Mouse (Mus musculus) frontal cortex, postnatal 14 days (tissue): ENCODE data around the gene Gpr68.
A peak's percentile ranks its signal among the peaks of the same experiment; 100 is the strongest.

Source experiments
- DNase-seq, 2 experiments: peaks; one replicate each; pipeline ENCODE4 v3.0.0; 2022; ENCODE audit warnings: low spot score in 2 of 2

Gpr68 gene

GRCm38 (mm10) chr12:100907598-100908297 lies at the start of gene Gpr68:
Gene Gpr68 (minus strand): TSS chr12:100908198.
- no peak for DNase-seq

- DNase-seq: no peak
Observed at GRCm38 (mm10) chr12:100957257-100957656, 49.3 kb upstream of the Gpr68 start.

- no peak for DNase-seq
Observed at GRCm38 (mm10) chr12:100956825-100957224, 48.8 kb upstream of the Gpr68 start.

GRCm38 (mm10) chr12:100956028-100956427 lies 48.0 kb upstream of the Gpr68 start:
- no peak for DNase-seq

GRCm38 (mm10) chr12:100953926-100954325 lies 45.9 kb upstream of the Gpr68 start:
- no peak for DNase-seq

- peak; percentile 60 to 69 for DNase-seq
Observed at GRCm38 (mm10) chr12:100952193-100952931, 44.4 kb upstream of the Gpr68 start.

- no peak for DNase-seq
Observed at GRCm38 (mm10) chr12:100949146-100949545, 41.1 kb upstream of the Gpr68 start.

GRCm38 (mm10) chr12:100948021-100948420 lies 40.0 kb upstream of the Gpr68 start:
- DNase-seq: no peak

- no peak for DNase-seq
Observed at GRCm38 (mm10) chr12:100945948-100946347, 38.0 kb upstream of the Gpr68 start.

GRCm38 (mm10) chr12:100945501-100945900 lies 37.5 kb upstream of the Gpr68 start:
- no peak for DNase-seq

GRCm38 (mm10) chr12:100944921-100945336 lies 36.9 kb upstream of the Gpr68 start:
- no peak for DNase-seq

GRCm38 (mm10) chr12:100943146-100943545 lies 35.1 kb upstream of the Gpr68 start:
- DNase-seq: no peak

GRCm38 (mm10) chr12:100941361-100941760 lies 33.4 kb upstream of the Gpr68 start:
- DNase-seq: no peak

- no peak for DNase-seq
Observed at GRCm38 (mm10) chr12:100937441-100938360, 29.7 kb upstream of the Gpr68 start.

- DNase-seq: no peak
Observed at GRCm38 (mm10) chr12:100936737-100937136, 28.7 kb upstream of the Gpr68 start.

- peak; percentile 70 to 79 for DNase-seq
Observed at GRCm38 (mm10) chr12:100936116-100936515, 28.1 kb upstream of the Gpr68 start.

- DNase-seq: no peak
Observed at GRCm38 (mm10) chr12:100934796-100935195, 26.8 kb upstream of the Gpr68 start.

- DNase-seq: no peak
Observed at GRCm38 (mm10) chr12:100931653-100932052, 23.7 kb upstream of the Gpr68 start.

- DNase-seq: no peak
Observed at GRCm38 (mm10) chr12:100928286-100928685, 20.3 kb upstream of the Gpr68 start.

- DNase-seq: no peak
Observed at GRCm38 (mm10) chr12:100925644-100926619, 17.9 kb upstream of the Gpr68 start.
